Mouse (Mus musculus) sigmoid colon, adult 10 weeks (tissue): ENCODE measurements around the gene Ncoa1. TPM values are rescaled to one million over a fixed set of nuclear protein-coding genes. Genes with fewer than 3 reads are reported as not detected.

Experiments used
- polyA plus RNA-seq: library from polyadenylated mRNA; stranded (reverse); fragments of 350-450 nt; fragmentation: Illumina TruSeq; extraction: RNeasy Lipid Tissue Mini Kit (QIAGEN cat#74804); gene quantifications from one replicate; pipeline ENCODE4 v1.2.3, GENCODE M21; 2014; ENCODE audit warnings: low read depth, low replicate concordance

The Ncoa1 gene
- 36.5 TPM for polyA plus RNA-seq

DNA sequence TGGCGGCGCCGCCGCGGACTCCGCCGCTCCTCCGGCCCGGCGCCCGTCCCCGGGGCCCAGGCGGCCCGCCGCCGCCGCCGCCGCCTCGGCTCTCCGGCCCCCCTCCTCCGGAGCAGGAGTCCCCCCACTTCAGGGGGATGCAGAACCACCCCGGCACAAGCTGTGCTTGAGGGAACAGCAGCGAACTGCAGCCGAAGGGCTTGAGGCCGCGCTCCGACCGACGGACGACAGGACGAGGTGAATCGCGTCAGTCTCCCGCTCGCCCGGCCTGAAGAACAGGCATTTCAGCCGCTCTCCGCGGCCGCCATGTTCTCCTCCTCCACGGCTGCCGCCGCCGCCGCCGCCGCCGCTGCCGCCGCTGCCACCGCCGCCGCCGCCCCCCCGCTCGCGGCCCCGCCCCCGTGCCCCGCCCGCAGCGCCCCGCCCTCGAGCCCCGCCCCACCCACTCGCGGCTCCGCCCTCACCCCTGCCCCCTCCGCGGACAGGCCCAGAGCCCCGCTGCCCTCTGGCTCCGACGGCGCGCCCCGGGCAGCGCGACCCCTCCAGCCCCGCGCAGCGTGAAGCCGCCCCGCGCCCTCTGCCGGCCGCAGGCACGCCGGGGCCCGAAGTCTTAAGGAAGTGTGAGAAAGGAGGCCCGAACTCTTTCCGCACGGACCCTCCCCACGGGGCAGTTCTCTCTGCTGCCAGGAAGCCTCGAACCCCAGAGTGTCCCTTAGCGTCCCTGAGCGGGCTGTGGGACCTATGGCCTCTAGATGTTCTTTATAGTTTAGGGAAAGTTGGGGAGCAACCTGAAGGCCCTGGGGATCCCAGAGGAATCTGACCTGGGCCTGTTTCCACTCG lies at the start of gene Ncoa1:
TSS of gene Ncoa1 (minus strand) at position 351 of the 840 bp plus-strand sequence.

DNA sequence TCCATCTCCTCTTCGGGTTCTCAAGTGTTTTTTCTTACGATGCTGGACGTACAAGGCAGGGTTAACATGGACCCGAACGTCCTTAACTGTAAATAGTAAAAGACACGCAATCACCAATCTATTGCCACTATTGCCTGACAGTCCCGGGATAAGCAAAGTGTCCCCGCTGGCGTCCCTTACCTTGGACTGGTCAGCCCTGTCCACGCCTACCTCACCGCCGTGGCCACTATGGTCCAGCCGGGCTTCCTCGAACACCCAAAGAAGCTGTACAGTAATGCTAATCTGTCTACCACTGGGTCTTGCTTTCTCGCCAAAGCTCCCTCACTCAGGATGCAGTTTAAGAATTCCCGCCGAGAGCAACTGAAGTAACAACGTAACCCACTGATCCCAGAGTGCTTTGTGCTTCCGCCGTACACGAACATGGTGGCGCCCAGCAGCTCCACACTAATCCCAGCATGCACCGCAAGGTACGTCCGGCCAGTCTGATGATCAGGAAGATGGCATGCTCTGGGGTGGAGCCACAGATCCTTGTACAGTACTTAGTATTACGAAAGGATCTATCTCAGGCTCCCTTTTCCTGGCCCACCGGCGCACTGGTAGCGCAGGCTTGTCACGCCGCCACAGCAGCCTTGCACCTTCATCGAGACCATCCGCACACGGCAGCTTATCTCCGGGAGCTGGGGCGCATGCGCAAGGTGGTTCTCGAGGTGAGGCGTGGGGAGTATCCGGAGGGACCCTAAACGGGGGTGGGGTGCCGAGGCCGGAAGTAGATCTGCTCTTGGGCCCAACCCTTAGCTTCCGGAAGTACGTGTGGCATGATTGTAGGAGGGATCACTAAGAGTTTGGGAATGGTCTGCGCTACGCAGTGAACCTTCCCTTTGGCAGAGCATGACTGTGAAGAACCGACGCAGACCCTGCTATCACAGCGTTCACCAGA lies 243.1 kb downstream of the Ncoa1 start, which contains the start of the genes Ptrhd1 and Cenpo:
TSS of gene Ptrhd1 (plus strand) at position 456 of the 937 bp plus-strand sequence.
TSS of gene Cenpo (minus strand) at position 723 of the 937 bp plus-strand sequence.

Other genes with a start within 250 kb of the Ncoa1 start
- gene Ptrhd1, start 243.2 kb downstream of the Ncoa1 start, polyA plus RNA-seq: 2.6 TPM
- 8.5 TPM for gene Cenpo, start 242.9 kb downstream of the Ncoa1 start, polyA plus RNA-seq
- 180 TPM for gene Itsn2, start 115.5 kb upstream of the Ncoa1 start, polyA plus RNA-seq
- not detected for gene Gm3625, start 115.7 kb upstream of the Ncoa1 start, polyA plus RNA-seq